Mouse (Mus musculus): Measurements from ENCODE around the gene Sftpd.

DNA sequence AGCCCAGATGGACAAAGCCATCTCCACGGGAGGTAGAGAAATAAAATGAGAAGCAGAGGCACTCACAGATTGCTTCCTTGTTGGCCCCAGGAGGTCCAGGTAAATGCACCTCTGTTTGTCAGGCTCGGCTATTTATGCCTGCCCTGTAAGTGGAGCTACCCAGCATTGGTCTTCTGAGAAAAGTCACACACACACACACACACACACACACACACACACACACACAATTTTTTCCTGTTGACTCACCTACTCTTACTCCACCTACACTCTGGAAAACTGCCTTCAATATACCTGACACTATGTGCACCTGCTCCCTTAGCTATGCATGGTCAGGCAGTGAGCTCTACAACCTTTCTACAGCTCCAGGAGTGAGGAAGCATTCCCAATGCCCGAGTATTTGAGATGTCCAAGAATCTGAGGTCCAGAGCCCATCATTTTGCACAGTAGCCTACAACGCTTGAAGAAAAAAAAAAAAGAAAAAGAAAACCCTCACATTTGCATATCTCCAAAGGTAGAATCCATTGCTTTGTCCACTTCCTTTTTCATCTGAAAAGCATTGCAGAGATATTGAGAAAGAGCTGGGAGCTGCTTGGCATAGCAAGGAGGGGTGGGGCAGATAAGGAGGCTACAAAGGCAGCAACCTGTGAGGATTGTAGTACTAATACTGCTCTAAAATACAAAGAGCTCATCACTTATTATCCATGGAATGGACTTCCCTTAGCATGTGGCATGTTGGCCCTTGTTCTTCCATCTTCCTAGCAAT lies at the start of gene Sftpd:
- TF ChIP-seq CTCF (IDR thresholded peaks at IDR 0.05; ENCODE audit: low read depth, low read length) (no peak), POLR2A (IDR thresholded peaks at IDR 0.05; ENCODE audit: extremely low read depth, insufficient read depth, low read length) (no peak)

All from liver, adult 2 months (tissue).